Mouse (Mus musculus) small intestine, adult 2 months (tissue): ENCODE measurements around the gene Zeb2. TPM values are rescaled to one million over a fixed set of nuclear protein-coding genes. Genes with fewer than 3 reads are reported as not detected.

Source experiments
- H3K27ac ChIP-seq: fragments of 200-500 bp; 2 replicates; pipeline ENCODE4 v1.5.1; 2012; ENCODE audit warnings: low read depth, low read length, control low read depth, inconsistent platforms; ENCODE audit not compliant: insufficient read depth
- H3K27me3 ChIP-seq: fragments of 200-500 bp; 2 replicates; pipeline ENCODE4 v1.6.1; 2012; ENCODE audit warnings: mild to moderate bottlenecking, moderate library complexity, low read length, inconsistent platforms; ENCODE audit not compliant: control insufficient read depth, insufficient read depth
- H3K36me3 ChIP-seq: fragments of 200-500 bp; 2 replicates; pipeline ENCODE4 v1.6.1; 2012; ENCODE audit warnings: mild to moderate bottlenecking, low read length, control low read depth, inconsistent platforms; ENCODE audit not compliant: control insufficient read depth, insufficient read depth
- H3K4me1 ChIP-seq: fragments of 200-500 bp; 2 replicates; pipeline ENCODE4 v1.6.1; 2012; ENCODE audit warnings: low read length, inconsistent platforms, mixed read lengths; ENCODE audit not compliant: control insufficient read depth, insufficient read depth, insufficient read length
- H3K4me3 ChIP-seq: fragments of 200-500 bp; 2 replicates; pipeline ENCODE4 v1.5.1; 2012; ENCODE audit warnings: low read depth, mild to moderate bottlenecking, control low read depth, inconsistent platforms, low read length, moderate library complexity
- CTCF ChIP-seq: fragments of 200-500 bp; IDR thresholded peaks from 2 replicates; pipeline ENCODE4 v1.5.1; 2012; ENCODE audit warnings: low read depth, mild to moderate bottlenecking, control low read depth, inconsistent platforms, low read length, moderate library complexity, mixed read lengths; ENCODE audit not compliant: insufficient replicate concordance, insufficient read length; ENCODE audit errors: extremely low read depth
- POLR2A ChIP-seq: fragments of 200-500 bp; IDR thresholded peaks from 2 replicates; pipeline ENCODE4 v1.6.1; 2012; ENCODE audit warnings: low read depth, mild to moderate bottlenecking, control low read depth, inconsistent platforms, low read length, moderate library complexity
- WGBS: fragments of 180-500 bp; shearing (Covaris S2); methylation state at CpG from one replicate; pipeline ENCODE4 v1.1.7; 2018; 5-methylcytosine and 5-hydroxymethylcytosine counted together
- polyA plus RNA-seq: library from polyadenylated mRNA; depleted of rRNA; stranded (reverse); fragments of >200 nt; gene quantifications from 2 replicates; pipeline ENCODE4 v1.2.3, GENCODE M21; 2012

Gene Zeb2
- polyA plus RNA-seq, 1 experiment: 3.1 TPM

- no peak for TF ChIP-seq POLR2A
- no peak for TF ChIP-seq CTCF
- WGBS: 79% methylated on average over 6 of the region's 6 CpGs
- no peak overlapping the region for H3K27ac ChIP-seq
- H3K27me3 ChIP-seq: no peaks in the 10 kb centered on the region
- no peak overlapping the region for H3K4me3 ChIP-seq
- no peaks in the 10 kb centered on the region for H3K36me3 ChIP-seq
- no peaks in the 10 kb centered on the region for H3K4me1 ChIP-seq
Measured at GRCm38 (mm10) chr2:44978038-44978437, 139.2 kb downstream of the Zeb2 start.

GRCm38 (mm10) chr2:44977556-44977955, 139.6 kb downstream of the Zeb2 start:
- no peak overlapping the region for H3K27ac ChIP-seq
- no peaks in the 10 kb centered on the region for H3K36me3 ChIP-seq
- no peaks in the 10 kb centered on the region for H3K27me3 ChIP-seq
- TF ChIP-seq POLR2A (no peak), CTCF (no peak)
- H3K4me3 ChIP-seq: no peak overlapping the region
- no peaks in the 10 kb centered on the region for H3K4me1 ChIP-seq
- 78% methylated on average over 2 of the region's 2 CpGs for WGBS

- Histone ChIP-seq H3K36me3 (no peaks in the 10 kb centered on the region), H3K4me1 (no peaks in the 10 kb centered on the region), H3K4me3 (no peak overlapping the region), H3K27ac (no peak overlapping the region), H3K27me3 (no peaks in the 10 kb centered on the region)
- TF ChIP-seq POLR2A (no peak), CTCF (no peak)
- WGBS: 66% methylated on average over 3 of the region's 3 CpGs
Measured at GRCm38 (mm10) chr2:44977051-44977450, 140.1 kb downstream of the Zeb2 start.

GRCm38 (mm10) chr2:44976484-44976883, 140.7 kb downstream of the Zeb2 start:
- no peaks in the 10 kb centered on the region for H3K4me1 ChIP-seq
- TF ChIP-seq POLR2A (no peak), CTCF (no peak)
- no peaks in the 10 kb centered on the region for H3K27me3 ChIP-seq
- H3K36me3 ChIP-seq: no peaks in the 10 kb centered on the region
- no peak overlapping the region for H3K27ac ChIP-seq
- H3K4me3 ChIP-seq: no peak overlapping the region
- WGBS: 66% methylated on average over 4 of the region's 4 CpGs

DNA sequence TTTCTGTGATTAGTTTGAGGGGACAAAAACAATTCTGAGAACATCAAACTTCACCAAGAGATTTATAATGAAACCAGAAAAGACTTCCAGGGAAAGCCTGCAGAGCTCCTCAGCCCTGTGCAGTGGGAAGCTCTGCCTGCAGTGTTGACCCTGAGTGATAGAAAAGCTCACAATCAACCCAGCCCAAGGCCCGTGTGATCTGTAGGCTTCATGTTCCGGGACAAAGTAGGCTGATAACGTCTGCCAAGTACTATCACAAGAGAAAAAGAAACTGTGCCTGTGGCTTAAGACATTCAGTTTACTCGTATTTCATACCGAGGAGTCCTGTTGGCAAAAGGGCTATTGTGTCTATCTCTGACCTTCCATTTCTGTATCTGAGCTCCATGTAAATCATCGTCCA, 143.4 kb downstream of the Zeb2 start:
- no peaks in the 10 kb centered on the region for H3K4me1 ChIP-seq
- no peak overlapping the region for H3K27ac ChIP-seq
- no peaks in the 10 kb centered on the region for H3K27me3 ChIP-seq
- WGBS: 61% methylated on average over 6 of the region's 6 CpGs
- no peak for TF ChIP-seq POLR2A
- TF ChIP-seq CTCF: no peak
- no peak overlapping the region for H3K4me3 ChIP-seq
- H3K36me3 ChIP-seq: no peaks in the 10 kb centered on the region

GRCm38 (mm10) chr2:44970087-44970646, 147.0 kb downstream of the Zeb2 start:
- no peak for TF ChIP-seq POLR2A
- TF ChIP-seq CTCF: no peak
- Histone ChIP-seq H3K36me3 (no peaks in the 10 kb centered on the region), H3K4me3 (no peak overlapping the region)

DNA sequence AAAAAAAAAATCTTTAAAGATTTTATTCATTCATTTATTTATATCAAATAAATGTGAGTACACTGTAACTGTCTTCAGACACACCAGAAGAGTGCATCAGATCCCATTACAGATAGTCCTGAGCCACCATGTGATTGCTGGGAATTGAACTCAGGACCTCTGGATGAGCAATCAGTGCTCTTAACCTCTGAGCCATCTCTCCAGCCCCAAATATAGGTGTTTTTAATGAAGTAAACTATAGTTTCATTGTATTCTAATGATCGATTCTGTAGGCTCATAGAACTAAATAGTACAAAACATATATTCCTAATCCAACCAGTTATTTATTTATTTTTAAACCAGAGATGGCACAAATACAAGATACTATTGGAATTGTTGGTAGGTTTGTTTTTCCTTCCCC, 147.6 kb downstream of the Zeb2 start:
- Histone ChIP-seq H3K4me3 (no peak overlapping the region), H3K36me3 (no peaks in the 10 kb centered on the region), H3K27ac (no peak overlapping the region), H3K4me1 (no peaks in the 10 kb centered on the region), H3K27me3 (no peaks in the 10 kb centered on the region)
- WGBS: 93% methylated on average over 1 of the region's 1 CpGs
- TF ChIP-seq CTCF: no peak
- TF ChIP-seq POLR2A: no peak

More at GRCm38 (mm10) chr2:44970087-44970646, 147.0 kb downstream of the Zeb2 start:
- Histone ChIP-seq H3K27ac (no peak overlapping the region), H3K4me1 (no peaks in the 10 kb centered on the region), H3K27me3 (no peaks in the 10 kb centered on the region)
- WGBS: 88% methylated on average over 6 of the region's 6 CpGs
